Mouse (Mus musculus) MEL (cell line): ENCODE data around the gene Olfr399. TPM values are rescaled to one million over a fixed set of nuclear protein-coding genes. Genes with fewer than 3 reads are reported as not detected.

Experiments
- DNase-seq: peaks from one replicate; pipeline ENCODE4 v3.0.0; 2011; ENCODE audit warnings: low read depth, low spot score
- H3K27ac ChIP-seq: 2 replicates; pipeline ENCODE4 v1.5.1; 2012; ENCODE audit warnings: low read depth, mild to moderate bottlenecking, control low read depth, low read length, moderate library complexity; ENCODE audit not compliant: control insufficient read depth
- H3K27me3 ChIP-seq, 2 experiments: fragments of 150-350 bp in 1 of 2; sonication (generic) in 1 of 2; 2 replicates each; pipeline ENCODE4 v1.6.1; 2012; ENCODE audit warnings: low read length in 2 of 2, mild to moderate bottlenecking in 2 of 2, improper control_type of control experiment in 1 of 2, moderate library complexity in 1 of 2; ENCODE audit not compliant: insufficient read depth in 2 of 2, control insufficient read depth in 1 of 2
- H3K36me3 ChIP-seq, 2 experiments: 2 replicates each; pipeline ENCODE4 v1.6.1; 2012 to 2014; ENCODE audit warnings: low read length in 2 of 2, improper control_type of control experiment in 1 of 2, inconsistent platforms in 1 of 2, mild to moderate bottlenecking in 1 of 2; ENCODE audit not compliant: insufficient read depth in 2 of 2, control insufficient read depth in 1 of 2
- H3K4me1 ChIP-seq, 2 experiments: fragments of 150-350 bp in 1 of 2; sonication (generic) in 1 of 2; 2 replicates each; pipeline ENCODE4 v1.6.1; 2012; ENCODE audit warnings: low read length in 2 of 2, improper control_type of control experiment in 1 of 2, mild to moderate bottlenecking in 1 of 2; ENCODE audit not compliant: insufficient read depth in 2 of 2, control insufficient read depth in 1 of 2
- H3K4me3 ChIP-seq, 2 experiments: fragments of 150-350 bp in 1 of 2; sonication (generic) in 1 of 2; 2 replicates each; pipeline ENCODE4 v1.5.1; 2012; ENCODE audit warnings: low read depth in 2 of 2, low read length in 2 of 2, mild to moderate bottlenecking in 2 of 2, moderate library complexity in 2 of 2, control low read depth in 1 of 2, improper control_type of control experiment in 1 of 2; ENCODE audit not compliant: control insufficient read depth in 1 of 2, insufficient read depth in 1 of 2
- H3K79me2 ChIP-seq: 2 replicates; pipeline ENCODE4 v1.6.1; 2012; ENCODE audit warnings: mild to moderate bottlenecking, low read length, moderate library complexity; ENCODE audit not compliant: control insufficient read depth, poor library complexity, insufficient read depth
- H3K9ac ChIP-seq: 2 replicates; pipeline ENCODE4 v1.6.1; 2012; ENCODE audit warnings: low read depth, mild to moderate bottlenecking, control low read depth, low read length, moderate library complexity; ENCODE audit not compliant: control insufficient read depth, poor library complexity, severe bottlenecking
- H3K9me3 ChIP-seq: fragments of 150-350 bp; sonication (generic); replicated peaks from 2 replicates; pipeline ENCODE4 v1.6.1; 2012; ENCODE audit warnings: mild to moderate bottlenecking, low read length, improper control_type of control experiment, moderate library complexity; ENCODE audit not compliant: insufficient read depth
- BHLHE40 ChIP-seq: IDR thresholded peaks from 2 replicates; pipeline ENCODE4 v1.6.1; 2012; ENCODE audit warnings: low read depth, mild to moderate bottlenecking, inconsistent platforms, low read length, improper control_type of control experiment, borderline replicate concordance
- CHD2 ChIP-seq: IDR thresholded peaks from 2 replicates; pipeline ENCODE4 v1.6.1; 2011; ENCODE audit warnings: low read length, improper control_type of control experiment
- CTCF ChIP-seq, 3 experiments: IDR thresholded peaks in 2 of 3; conservative IDR thresholded peaks in 1 of 3; 2 replicates each; pipeline ENCODE4 v1.5.1; 2011 to 2012; ENCODE audit warnings: low read length in 3 of 3, low read depth in 2 of 3, mild to moderate bottlenecking in 2 of 3, improper control_type of control experiment in 1 of 3, inconsistent platforms in 1 of 3, mixed read lengths in 1 of 3, moderate library complexity in 1 of 3; ENCODE audit not compliant: control insufficient read depth in 1 of 3, insufficient read depth in 1 of 3, poor library complexity in 1 of 3, severe bottlenecking in 1 of 3
- E2F4 ChIP-seq: IDR thresholded peaks from 2 replicates; pipeline ENCODE4 v1.6.1; 2011; ENCODE audit warnings: low read depth, low read length, improper control_type of control experiment, borderline replicate concordance
- ELF1 ChIP-seq: IDR thresholded peaks from 2 replicates; pipeline ENCODE4 v1.6.1; 2014; ENCODE audit warnings: low read depth, mild to moderate bottlenecking, inconsistent platforms, low read length, improper control_type of control experiment, moderate library complexity
- EP300 ChIP-seq, 2 experiments: IDR thresholded peaks; 2 replicates each; pipeline ENCODE4 v1.6.1; 2011; ENCODE audit warnings: improper control_type of control experiment in 2 of 2, low read length in 2 of 2, low read depth in 1 of 2, mild to moderate bottlenecking in 1 of 2
- ETS1 ChIP-seq: IDR thresholded peaks from 2 replicates; pipeline ENCODE4 v1.6.1; 2012; ENCODE audit warnings: low read depth, mild to moderate bottlenecking, inconsistent platforms, low read length, improper control_type of control experiment, moderate library complexity
- GABPA ChIP-seq: IDR thresholded peaks from 2 replicates; pipeline ENCODE4 v1.6.1; 2012; ENCODE audit warnings: low read depth, mild to moderate bottlenecking, inconsistent platforms, low read length, improper control_type of control experiment, moderate library complexity
- MEF2A ChIP-seq: IDR thresholded peaks from 2 replicates; pipeline ENCODE4 v1.6.1; 2014; ENCODE audit warnings: low read depth, mild to moderate bottlenecking, inconsistent platforms, low read length, improper control_type of control experiment; ENCODE audit not compliant: poor library complexity, insufficient replicate concordance, severe bottlenecking; ENCODE audit errors: extremely low read depth
- MYB ChIP-seq: IDR thresholded peaks from 2 replicates; pipeline ENCODE4 v1.6.1; 2011; ENCODE audit warnings: mild to moderate bottlenecking, low read depth, low read length, improper control_type of control experiment
- MYC ChIP-seq: IDR thresholded peaks from 2 replicates; pipeline ENCODE4 v1.6.1; 2011; ENCODE audit warnings: low read depth, mild to moderate bottlenecking, low read length, improper control_type of control experiment, moderate library complexity
- NELFE ChIP-seq: IDR thresholded peaks from 2 replicates; pipeline ENCODE4 v1.6.1; 2011; ENCODE audit warnings: low read depth, low read length, improper control_type of control experiment
- NRF1 ChIP-seq: IDR thresholded peaks from 2 replicates; pipeline ENCODE4 v1.6.1; 2014; ENCODE audit warnings: low read depth, mild to moderate bottlenecking, inconsistent platforms, low read length, improper control_type of control experiment, moderate library complexity; ENCODE audit not compliant: poor library complexity, insufficient read depth, severe bottlenecking
- POLR2A ChIP-seq, 2 experiments: IDR thresholded peaks; 2 replicates each; pipeline ENCODE4 v1.6.1; 2011 to 2012; ENCODE audit warnings: low read length in 2 of 2, mild to moderate bottlenecking in 2 of 2, control low read depth in 1 of 2, improper control_type of control experiment in 1 of 2, low read depth in 1 of 2, moderate library complexity in 1 of 2; ENCODE audit not compliant: control insufficient read depth in 1 of 2, insufficient read depth in 1 of 2, poor library complexity in 1 of 2
- POLR2AphosphoS2 ChIP-seq: IDR thresholded peaks from 2 replicates; pipeline ENCODE4 v1.6.1; 2011; ENCODE audit warnings: low read length, improper control_type of control experiment
- RAD21 ChIP-seq: IDR thresholded peaks from 2 replicates; pipeline ENCODE4 v1.6.1; 2011; ENCODE audit warnings: mild to moderate bottlenecking, low read depth, low read length, improper control_type of control experiment
- RCOR1 ChIP-seq: IDR thresholded peaks from 2 replicates; pipeline ENCODE4 v1.6.1; 2012; ENCODE audit warnings: low read depth, mild to moderate bottlenecking, inconsistent platforms, low read length, improper control_type of control experiment
- SIN3A ChIP-seq: IDR thresholded peaks from 2 replicates; pipeline ENCODE4 v1.6.1; 2012; ENCODE audit warnings: low read length, improper control_type of control experiment, inconsistent platforms
- SMC3 ChIP-seq: IDR thresholded peaks from 2 replicates; pipeline ENCODE4 v1.6.1; 2011; ENCODE audit warnings: low read depth, low read length, improper control_type of control experiment
- TAL1 ChIP-seq: IDR thresholded peaks from 2 replicates; pipeline ENCODE4 v1.6.1; 2012; ENCODE audit warnings: mild to moderate bottlenecking, inconsistent platforms, low read length, moderate library complexity, mixed read lengths
- TCF12 ChIP-seq: IDR thresholded peaks from 2 replicates; pipeline ENCODE4 v1.6.1; 2014; ENCODE audit warnings: low read depth, mild to moderate bottlenecking, inconsistent platforms, low read length, improper control_type of control experiment, moderate library complexity
- ZC3H11A ChIP-seq: IDR thresholded peaks from 2 replicates; pipeline ENCODE4 v1.6.1; 2012; ENCODE audit warnings: low read depth, mild to moderate bottlenecking, inconsistent platforms, low read length, improper control_type of control experiment
- ZMIZ1 ChIP-seq: IDR thresholded peaks from 2 replicates; pipeline ENCODE4 v1.6.1; 2012; ENCODE audit warnings: low read depth, mild to moderate bottlenecking, inconsistent platforms, low read length, improper control_type of control experiment, moderate library complexity
- polyA plus RNA-seq, 2 experiments: library from polyadenylated mRNA; stranded (reverse) in 1 of 2; unstranded in 1 of 2; fragments of >175 nt in 1 of 2; fragments of >200 nt in 1 of 2; gene quantifications; 2 replicates each; pipeline versions ENCODE4 v1.2.1 to v1.2.4; 2012; ENCODE audit warnings: low replicate concordance in 2 of 2, low read depth in 1 of 2; ENCODE audit not compliant: insufficient read length in 2 of 2, insufficient read depth in 1 of 2, missing spikeins in 1 of 2
- total RNA-seq: library from RNA; depleted of rRNA; stranded (reverse); fragments of 300-350 nt; gene quantifications from 2 replicates; pipeline ENCODE4 v1.2.3, GENCODE M21; 2012

Gene Olfr399
- total and polyA plus RNA-seq, 3 experiments = not detected

GRCm38 (mm10) chr11:74100724-74101123 lies 44.3 kb upstream of the Olfr399 start (continued):
- no peak for TF ChIP-seq SIN3A
- TF ChIP-seq SMC3 = no peak
- no peak for TF ChIP-seq RCOR1
- no peak for TF ChIP-seq MEF2A
- TF ChIP-seq POLR2AphosphoS2 = no peak
- no peak for TF ChIP-seq BHLHE40
- no peak for TF ChIP-seq POLR2A (IDR thresholded peaks at IDR 0.05; ENCODE audit: control insufficient read depth in 1 of 2, insufficient read depth in 1 of 2, low read depth in 1 of 2, low read length in 2 of 2, poor library complexity in 1 of 2)
- peak; percentile 54; the same call in 1 of the 2 replicates for TF ChIP-seq ELF1

DNA sequence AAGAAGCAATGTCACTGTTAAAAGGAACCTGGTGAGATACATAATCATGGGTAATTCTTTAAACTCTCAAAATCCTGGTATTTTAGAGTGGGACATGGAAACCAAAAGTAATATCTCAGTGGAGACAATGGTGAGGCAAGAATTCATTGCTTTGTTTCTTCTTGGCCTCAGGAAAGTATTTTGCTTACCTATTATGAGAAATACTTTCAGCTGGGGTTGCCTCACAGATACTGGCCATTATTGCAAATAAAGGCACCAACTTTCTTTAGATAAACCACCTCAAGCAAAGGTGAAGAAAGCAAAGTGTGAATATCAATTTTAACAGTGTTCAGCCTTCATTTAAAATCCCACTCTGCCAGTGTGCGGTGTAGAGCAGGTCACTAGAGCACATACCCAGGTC lies 13.2 kb upstream of the Olfr399 start, which contains the start of gene Zfp616:
TSS of gene Zfp616 (plus strand) at position 301 of the 400 bp plus-strand sequence.
- TF ChIP-seq MYC (no peak), NRF1 (no peak), GABPA (no peak), ZMIZ1 (no peak), RCOR1 (no peak), E2F4 (no peak), NELFE (no peak), TAL1 (no peak), MYB (no peak), BHLHE40 (no peak), CHD2 (no peak)
- no peaks in the 10 kb centered on the region for H3K4me1 ChIP-seq
- no peak within 1 kb of the TSS for H3K4me3 ChIP-seq
- no peak within 1 kb of the TSS for H3K9ac ChIP-seq
- no peaks in the 10 kb centered on the region for H3K27me3 ChIP-seq
- no peaks in the 10 kb centered on the region for H3K36me3 ChIP-seq
- H3K9me3 ChIP-seq = no peaks in the 10 kb centered on the region
- H3K79me2 ChIP-seq = no peaks in the 10 kb centered on the region
- no peak for DNase-seq
- H3K27ac ChIP-seq = no peak within 1 kb of the TSS

GRCm38 (mm10) chr11:74051347-74051746 lies 5.1 kb downstream of the Olfr399 start:
- no peak overlapping the region for H3K27ac ChIP-seq
- H3K27me3 ChIP-seq = no peaks in the 10 kb centered on the region
- no peak overlapping the region for H3K4me3 ChIP-seq
- TF ChIP-seq CTCF (IDR thresholded peaks at IDR 0.05 in 2 of 3, conservative IDR thresholded peaks at IDR 0.05 in 1 of 3; ENCODE audit: control insufficient read depth in 1 of 3, insufficient read depth in 1 of 3, low read depth in 2 of 3, low read length in 3 of 3, poor library complexity in 1 of 3, severe bottlenecking in 1 of 3) (peak in 1 of 3 experiments; percentile 18; a peak in 2 of 6 replicates), MYC (no peak), ELF1 (no peak), EP300 (IDR thresholded peaks at IDR 0.05; ENCODE audit: low read depth in 1 of 2, low read length in 2 of 2) (no peak), TCF12 (no peak), TAL1 (no peak), SMC3 (0 out of 2 replicates have a peak, but pooled peaks have one; percentile 15), RAD21 (peak; percentile 29), ZC3H11A (no peak), POLR2A (IDR thresholded peaks at IDR 0.05; ENCODE audit: control insufficient read depth in 1 of 2, insufficient read depth in 1 of 2, low read depth in 1 of 2, low read length in 2 of 2, poor library complexity in 1 of 2) (no peak), ETS1 (no peak)
- H3K36me3 ChIP-seq = no peaks in the 10 kb centered on the region
- H3K9me3 ChIP-seq = no peaks in the 10 kb centered on the region
- no peaks in the 10 kb centered on the region for H3K4me1 ChIP-seq
- H3K9ac ChIP-seq = no peak overlapping the region
- peak; percentile 4 for DNase-seq
- no peaks in the 10 kb centered on the region for H3K79me2 ChIP-seq
